Mouse (Mus musculus) heart, embryonic 11.5 days (tissue): ENCODE results near the gene Zfp558. TPM values are rescaled to one million over a fixed set of nuclear protein-coding genes. Genes with fewer than 3 reads are reported as not detected.
A peak's percentile ranks its signal among the peaks of the same experiment; 100 is the strongest.
"Not testable (repeated sequence)": the region's sequence is repeated elsewhere in the genome, so short reads cannot be mapped to it uniquely, and the experiment has no call there.

Source experiments
- ATAC-seq: fragments of 200-750 bp; cut with Nextera tagmentation; replicated peaks from 2 replicates; pipeline ENCODE4 v1.8.0; 2017; ENCODE audit warnings: moderate library complexity; ENCODE audit not compliant: insufficient number of reproducible peaks, low FRiP score, low TSS enrichment
- H3K27ac ChIP-seq: fragments of 300-500 bp; sonication (generic); 2 replicates; pipeline ENCODE4 v1.5.1; 2014; ENCODE audit warnings: mild to moderate bottlenecking, low read depth, low read length
- H3K27me3 ChIP-seq: fragments of 300-500 bp; sonication (generic); 2 replicates; pipeline ENCODE4 v1.6.1; 2014; ENCODE audit warnings: mild to moderate bottlenecking, low read length, mixed read lengths; ENCODE audit not compliant: control insufficient read depth, insufficient read depth
- H3K36me3 ChIP-seq: fragments of 300-500 bp; sonication (generic); 2 replicates; pipeline ENCODE4 v1.6.1; 2014; ENCODE audit warnings: mild to moderate bottlenecking, low read length, moderate library complexity, mixed read lengths; ENCODE audit not compliant: control insufficient read depth, insufficient read depth
- H3K4me1 ChIP-seq: fragments of 300-500 bp; sonication (generic); 2 replicates; pipeline ENCODE4 v1.6.1; 2014; ENCODE audit warnings: low read length; ENCODE audit not compliant: control insufficient read depth, insufficient read depth
- H3K4me2 ChIP-seq: fragments of 300-500 bp; sonication (generic); 2 replicates; pipeline ENCODE4 v1.6.1; 2014; ENCODE audit warnings: mild to moderate bottlenecking, moderate library complexity
- H3K4me3 ChIP-seq: fragments of 300-500 bp; sonication (generic); 2 replicates; pipeline ENCODE4 v1.5.1; 2014; ENCODE audit warnings: low read depth, low read length
- H3K9ac ChIP-seq: fragments of 300-500 bp; sonication (generic); 2 replicates; pipeline ENCODE4 v1.6.1; 2014; ENCODE audit warnings: mild to moderate bottlenecking, low read depth, low read length, moderate library complexity
- H3K9me3 ChIP-seq: fragments of 300-500 bp; sonication (generic); replicated peaks from 2 replicates; pipeline ENCODE4 v1.6.1; 2016; ENCODE audit warnings: low read length; ENCODE audit not compliant: control insufficient read depth
- WGBS: fragments of 180-500 bp; shearing (Covaris S2); extraction: QIAGEN DNeasy Blood & Tissue Kit; methylation state at CpG from one replicate; pipeline ENCODE4 v1.1.7; 2014; ENCODE audit not compliant: insufficient replicate concordance; 5-methylcytosine and 5-hydroxymethylcytosine counted together
- polyA plus RNA-seq: library from polyadenylated mRNA; unstranded; fragments of >200 nt; fragmentation: Nextera tagmentation; extraction: Ambion mirVana; gene quantifications from 2 replicates; pipeline ENCODE4 v1.2.1, GENCODE M21; 2014

Zfp558 gene
- 3.0 and 4.5 TPM in 2 replicates for polyA plus RNA-seq

DNA sequence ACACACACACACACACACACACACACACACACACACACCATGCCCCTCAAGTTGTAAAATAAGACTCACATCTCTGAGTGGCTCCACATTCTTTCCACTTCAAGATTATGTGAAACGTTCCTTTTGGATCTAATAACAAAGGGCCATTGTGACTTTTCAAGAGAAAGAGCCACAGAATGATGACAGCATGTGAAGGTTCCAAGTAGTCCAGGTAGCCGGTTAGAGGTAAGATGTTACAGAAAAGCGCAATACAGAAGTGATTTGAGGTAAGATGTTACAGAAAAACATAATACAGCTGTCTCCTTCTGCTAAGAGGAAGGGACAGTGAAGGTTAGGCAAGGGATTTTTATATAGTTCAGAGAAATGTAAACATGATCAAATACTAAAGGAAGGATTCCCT lies at the start of gene Zfp558, which contains the start of gene Mbd3l1:
TSS of gene Zfp558 (minus strand) at position 101 of the 400 bp plus-strand sequence.
TSS of gene Mbd3l1 (plus strand) at position 192 of the 400 bp plus-strand sequence.
- Histone ChIP-seq H3K27ac (no peak within 1 kb of the TSS), H3K4me2 (no peak within 1 kb of the TSS), H3K27me3 (no peaks in the 10 kb centered on the region), H3K9me3 (no peaks in the 10 kb centered on the region), H3K36me3 (no peaks in the 10 kb centered on the region), H3K9ac (no peak within 1 kb of the TSS), H3K4me3 (no peak within 1 kb of the TSS), H3K4me1 (no peaks in the 10 kb centered on the region)
- no peak for ATAC-seq
- WGBS: 73% methylated on average over 3 of the region's 3 CpGs

DNA sequence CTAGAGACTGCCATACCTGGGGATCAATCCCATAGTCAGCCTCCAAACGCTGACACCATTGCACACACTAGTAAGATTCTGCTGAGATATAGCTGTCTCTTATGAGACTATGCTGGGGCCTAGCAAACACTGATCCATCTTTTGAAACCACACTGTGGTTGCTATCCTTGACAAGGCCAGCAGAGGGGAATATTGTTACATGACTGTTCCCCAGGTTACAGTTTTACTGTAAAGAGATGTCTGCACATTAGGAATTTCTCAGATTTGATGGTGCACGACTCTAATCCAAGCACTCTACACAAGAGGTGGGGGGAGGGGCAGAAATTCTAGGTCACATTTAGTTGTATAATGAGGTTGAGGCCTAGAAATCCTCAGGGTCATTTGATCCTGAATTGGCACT lies 30.0 kb upstream of the Zfp558 start:
- no peak overlapping the region for H3K27ac ChIP-seq
- no peak overlapping the region for H3K9ac ChIP-seq
- H3K9me3 ChIP-seq: no peaks in the 10 kb centered on the region
- H3K4me1 ChIP-seq: no peaks in the 10 kb centered on the region
- 44% methylated on average over 2 of the region's 2 CpGs for WGBS
- H3K4me2 ChIP-seq: no peak overlapping the region
- no peaks in the 10 kb centered on the region for H3K36me3 ChIP-seq
- H3K27me3 ChIP-seq: no peaks in the 10 kb centered on the region
- no peak overlapping the region for H3K4me3 ChIP-seq
- no peak for ATAC-seq

DNA sequence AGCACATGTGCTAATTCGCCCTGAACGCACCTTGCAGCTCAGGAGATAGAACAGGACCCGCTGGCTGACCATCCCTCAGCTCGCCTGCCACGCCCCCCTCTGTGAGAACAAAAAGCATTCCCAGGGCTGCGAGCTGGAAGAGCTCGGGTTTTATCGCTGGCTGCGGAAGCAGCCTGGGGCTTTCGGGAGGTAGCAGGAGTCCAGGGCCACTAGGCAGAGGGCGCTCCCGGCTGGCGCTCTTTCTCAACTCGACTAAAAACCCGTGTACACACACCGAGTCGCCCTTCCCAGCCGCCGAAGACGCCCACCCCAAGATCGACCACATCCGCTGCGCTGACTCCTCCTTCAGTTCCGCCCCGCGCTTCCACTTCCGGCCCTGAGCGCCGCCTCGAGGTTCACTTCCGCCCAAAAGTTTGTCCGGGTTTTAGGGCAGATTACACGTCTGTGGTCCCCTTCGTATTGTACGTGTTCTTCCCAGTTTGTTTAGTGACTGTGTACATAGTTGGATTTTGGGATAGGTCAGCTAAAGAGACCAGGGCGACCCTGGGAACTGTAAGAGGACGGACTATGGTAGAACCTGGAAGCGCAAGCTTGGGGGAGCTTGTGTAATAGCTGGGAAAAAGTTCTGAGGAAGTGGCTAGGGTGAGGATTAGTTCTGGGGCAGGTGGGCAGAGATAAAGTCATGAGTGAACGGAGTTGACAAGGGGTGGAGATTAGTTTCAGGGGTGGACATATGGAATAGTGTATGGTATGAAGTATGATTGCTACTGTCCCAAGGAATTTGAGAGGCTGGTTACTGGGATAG lies 4.5 kb downstream of the Zfp558 start:
- peak; percentile 91 for ATAC-seq
- H3K4me1 ChIP-seq: no peaks in the 10 kb centered on the region
- no peaks in the 10 kb centered on the region for H3K9me3 ChIP-seq
- no peaks in the 10 kb centered on the region for H3K27me3 ChIP-seq
- H3K27ac ChIP-seq: peak overlapping the region; percentile 78
- peak overlapping the region; percentile 82 for H3K9ac ChIP-seq
- WGBS: 4% methylated on average over 39 of the region's 39 CpGs
- peak overlapping the region; percentile 82 for H3K4me2 ChIP-seq
- no peaks in the 10 kb centered on the region for H3K36me3 ChIP-seq
- H3K4me3 ChIP-seq: peak overlapping the region; percentile 66

DNA sequence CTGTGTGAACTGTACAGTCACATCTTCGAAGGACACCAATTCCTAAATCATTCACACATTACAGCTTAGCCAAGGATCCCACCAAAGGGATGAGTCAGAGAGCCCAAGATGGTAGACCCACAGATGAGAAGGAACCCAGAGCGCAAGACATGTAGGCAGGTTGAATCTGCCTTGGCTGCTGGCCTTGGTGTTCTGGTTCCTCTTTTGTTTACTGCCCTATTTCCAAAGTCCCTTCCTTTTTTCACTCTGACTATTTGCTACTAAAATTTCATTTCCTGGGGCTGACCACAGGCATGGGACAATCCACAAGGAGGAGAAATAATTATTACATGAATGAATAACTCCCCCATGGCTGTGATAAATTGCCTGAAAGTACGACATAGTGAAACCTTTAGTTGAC lies 10.1 kb downstream of the Zfp558 start:
- no peak overlapping the region for H3K27ac ChIP-seq
- H3K27me3 ChIP-seq: no peaks in the 10 kb centered on the region
- no peak for ATAC-seq
- 0 out of 2 replicates have a peak, but pooled peaks cover 2% of the 10 kb centered on the region for H3K36me3 ChIP-seq
- no peak overlapping the region for H3K9ac ChIP-seq
- 69% methylated on average over 3 of the region's 3 CpGs for WGBS
- H3K4me2 ChIP-seq: no peak overlapping the region
- no peaks in the 10 kb centered on the region for H3K9me3 ChIP-seq
- H3K4me1 ChIP-seq: no peaks in the 10 kb centered on the region
- H3K4me3 ChIP-seq: no peak overlapping the region

DNA sequence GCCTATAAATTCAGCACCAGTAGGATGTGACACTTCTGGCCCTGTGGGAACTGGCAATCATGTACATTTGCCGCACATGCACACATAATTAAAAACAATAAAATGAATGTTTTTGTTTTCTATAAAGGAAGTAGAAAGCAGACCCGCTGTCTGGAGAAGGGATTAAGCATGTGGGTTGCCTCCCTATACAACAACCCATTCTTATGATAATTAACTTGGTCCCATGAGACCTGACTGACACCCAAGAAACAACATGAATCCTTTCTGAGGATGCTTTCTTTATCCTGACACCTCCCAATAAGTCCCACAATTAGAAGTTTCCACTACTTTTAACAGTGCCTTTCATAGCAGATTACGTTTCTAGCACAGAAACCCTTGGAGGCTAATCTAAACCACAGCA lies 10.7 kb downstream of the Zfp558 start:
- no peaks in the 10 kb centered on the region for H3K9me3 ChIP-seq
- no peak for ATAC-seq
- H3K4me2 ChIP-seq: no peak overlapping the region
- 0 out of 2 replicates have a peak, but pooled peaks cover 2% of the 10 kb centered on the region for H3K36me3 ChIP-seq
- no peak overlapping the region for H3K27ac ChIP-seq
- WGBS: 69% methylated on average over 3 of the region's 3 CpGs
- no peak overlapping the region for H3K9ac ChIP-seq
- H3K27me3 ChIP-seq: no peaks in the 10 kb centered on the region
- H3K4me3 ChIP-seq: no peak overlapping the region
- no peaks in the 10 kb centered on the region for H3K4me1 ChIP-seq

DNA sequence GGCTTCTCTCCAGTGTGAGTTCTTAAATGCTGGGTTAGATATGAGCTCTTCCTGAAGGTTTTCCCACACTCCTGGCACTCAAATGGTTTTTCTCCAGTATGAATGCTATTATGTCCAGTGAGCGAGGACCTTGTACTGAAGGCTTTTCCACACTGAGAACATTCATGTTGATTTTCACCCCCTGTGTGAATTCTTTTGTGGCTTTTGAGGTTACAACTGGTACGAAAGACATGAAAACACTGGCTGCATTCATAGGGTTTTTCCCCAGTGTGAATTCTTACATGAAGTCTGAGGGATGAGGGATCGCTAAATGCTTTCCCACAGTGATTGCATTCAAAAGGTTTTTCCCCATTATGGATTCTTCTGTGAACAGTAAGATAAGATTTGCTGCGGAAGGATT lies 21.5 kb downstream of the Zfp558 start:
- no peak overlapping the region for H3K4me2 ChIP-seq
- no peak overlapping the region for H3K9ac ChIP-seq
- H3K27me3 ChIP-seq: no peaks in the 10 kb centered on the region
- no peaks in the 10 kb centered on the region for H3K4me1 ChIP-seq
- peaks cover 17% of the 10 kb centered on the region for H3K36me3 ChIP-seq
- WGBS: 78% methylated on average over 4 of the region's 4 CpGs
- ATAC-seq: no peak
- H3K9me3 ChIP-seq: peaks cover 7% of the 10 kb centered on the region
- no peak overlapping the region for H3K27ac ChIP-seq
- H3K4me3 ChIP-seq: no peak overlapping the region

DNA sequence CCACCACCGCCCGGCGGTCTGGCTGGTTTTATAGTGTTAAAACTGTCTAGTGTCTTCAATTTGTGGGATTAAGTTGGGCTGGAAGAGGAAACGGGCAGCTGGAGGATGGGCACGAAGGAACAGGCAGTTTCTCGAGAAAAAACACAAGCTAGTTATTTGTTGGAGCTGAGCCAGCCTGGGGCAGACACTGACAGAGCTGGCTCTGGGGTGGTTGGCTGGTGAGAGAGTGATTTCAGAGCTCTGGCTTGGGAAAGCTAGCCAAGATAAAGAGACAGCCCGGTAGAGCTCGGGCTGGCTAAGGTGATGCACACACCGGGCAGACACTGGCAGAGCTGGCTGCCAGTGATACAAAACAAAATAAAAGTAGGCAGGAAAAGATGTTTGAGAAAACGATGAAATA lies 46.4 kb downstream of the Zfp558 start:
- ATAC-seq: no peak
- no peaks in the 10 kb centered on the region for H3K9me3 ChIP-seq
- no peaks in the 10 kb centered on the region for H3K27me3 ChIP-seq
- H3K4me2 ChIP-seq: no peak overlapping the region
- no peak overlapping the region for H3K4me3 ChIP-seq
- 69% methylated on average over 10 of the region's 10 CpGs for WGBS
- H3K36me3 ChIP-seq: no peaks in the 10 kb centered on the region
- no peak overlapping the region for H3K27ac ChIP-seq
- H3K9ac ChIP-seq: no peak overlapping the region
- H3K4me1 ChIP-seq: no peaks in the 10 kb centered on the region

DNA sequence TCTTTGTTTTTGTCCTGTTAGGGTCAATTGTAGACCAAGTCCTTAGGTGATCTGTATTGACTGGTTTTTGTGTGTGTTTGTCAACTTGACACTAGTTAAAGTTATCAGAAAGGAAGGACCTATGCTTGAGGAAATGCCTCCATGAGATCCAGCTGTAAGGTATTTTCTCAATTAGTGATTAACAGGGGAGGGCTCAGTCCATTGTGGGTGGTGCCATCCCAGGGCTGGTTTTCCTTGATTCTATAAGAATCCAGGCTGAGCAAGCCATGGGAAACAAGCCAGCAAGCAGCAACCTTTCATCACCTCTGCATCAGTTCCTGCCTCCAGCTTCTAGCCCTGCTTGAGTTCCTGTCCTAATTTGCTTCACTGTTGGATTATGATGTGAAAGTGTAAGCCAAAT lies 47.7 kb downstream of the Zfp558 start, which contains the start of gene Mbd3l2:
TSS of gene Mbd3l2 (plus strand) at position 301 of the 400 bp plus-strand sequence.
- ATAC-seq: no peak
- Histone ChIP-seq H3K4me1 (no peaks in the 10 kb centered on the region), H3K36me3 (no peaks in the 10 kb centered on the region), H3K9ac (no peak within 1 kb of the TSS), H3K4me3 (no peak within 1 kb of the TSS), H3K27me3 (no peaks in the 10 kb centered on the region), H3K27ac (no peak within 1 kb of the TSS), H3K4me2 (no peak within 1 kb of the TSS), H3K9me3 (no peaks in the 10 kb centered on the region)

DNA sequence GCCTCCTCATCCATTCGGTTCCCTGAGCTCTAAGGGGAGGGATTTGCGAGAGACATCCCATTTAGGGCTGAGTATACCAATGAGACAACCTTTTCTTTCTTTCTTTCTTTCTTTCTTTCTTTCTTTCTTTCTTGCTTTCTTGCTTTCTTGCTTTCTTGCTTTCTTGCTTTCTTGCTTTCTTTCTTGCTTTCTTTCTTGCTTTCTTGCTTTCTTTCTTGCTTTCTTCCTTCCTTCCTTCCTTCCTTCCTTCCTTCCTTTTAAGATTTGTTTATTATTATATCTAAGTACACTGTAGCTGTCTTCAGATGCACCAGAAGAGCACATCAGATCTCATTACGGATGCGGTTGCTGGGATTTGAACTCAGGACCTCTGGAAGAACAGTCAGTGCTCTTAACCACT lies 65.7 kb downstream of the Zfp558 start:
- H3K36me3 ChIP-seq, H3K4me2 ChIP-seq, H3K9ac ChIP-seq, H3K9me3 ChIP-seq, H3K4me1 ChIP-seq, H3K27me3 ChIP-seq, ATAC-seq, H3K27ac ChIP-seq, H3K4me3 ChIP-seq: not testable (repeated sequence)
- WGBS: 81% methylated on average over 4 of the region's 4 CpGs
